Mouse (Mus musculus) G1E (cell line): ENCODE data around the gene Efna2. TPM values are rescaled to one million over a fixed set of nuclear protein-coding genes. Genes with fewer than 3 reads are reported as not detected.
"Not testable (repeated sequence)": the region's sequence is repeated elsewhere in the genome, so short reads cannot be mapped to it uniquely, and the experiment has no call there.

ENCODE experiments used
- ATAC-seq: 2 replicates; pipeline ENCODE4 v1.8.0; 2016; ENCODE audit warnings: mild to moderate bottlenecking; ENCODE audit not compliant: insufficient number of reproducible peaks, poor library complexity, low FRiP score, severe bottlenecking; ENCODE audit errors: extremely low read depth
- DNase-seq: peaks from one replicate; pipeline ENCODE4 v3.0.0; 2012; ENCODE audit warnings: low spot score
- H3K27me3 ChIP-seq: 2 replicates; pipeline ENCODE4 v1.6.1; 2012; ENCODE audit warnings: mild to moderate bottlenecking, low read length, inconsistent platforms; ENCODE audit not compliant: insufficient read depth
- H3K36me3 ChIP-seq: replicated peaks from 2 replicates; pipeline ENCODE3; 2012; ENCODE audit warnings: mild to moderate bottlenecking, inconsistent platforms
- H3K4me1 ChIP-seq: 2 replicates; pipeline ENCODE4 v1.6.1; 2012; ENCODE audit warnings: low read depth, low read length, inconsistent platforms, mixed read lengths; ENCODE audit not compliant: insufficient read depth
- H3K4me3 ChIP-seq: 2 replicates; pipeline ENCODE4 v1.5.1; 2012; ENCODE audit warnings: low read depth, mild to moderate bottlenecking, inconsistent platforms, low read length, moderate library complexity, mixed read lengths
- H3K9me3 ChIP-seq: replicated peaks from 2 replicates; pipeline ENCODE4 v1.6.1; 2012; ENCODE audit warnings: inconsistent platforms
- CTCF ChIP-seq: IDR thresholded peaks from 2 replicates; pipeline ENCODE4 v1.5.1; 2012; ENCODE audit warnings: low read depth, low read length, inconsistent platforms, mixed read lengths
- GATA1 ChIP-seq: IDR thresholded peaks from 2 replicates; pipeline ENCODE4 v1.6.1; 2012; ENCODE audit warnings: borderline replicate concordance, low read length, inconsistent platforms, mixed read lengths
- GATA2 ChIP-seq: IDR thresholded peaks from 2 replicates; pipeline ENCODE4 v1.6.1; 2012; ENCODE audit warnings: low read depth, low read length, inconsistent platforms, borderline replicate concordance
- POLR2AphosphoS5 ChIP-seq: IDR thresholded peaks from 2 replicates; pipeline ENCODE4 v1.6.1; 2012; ENCODE audit warnings: low read depth, low read length, inconsistent platforms; ENCODE audit not compliant: insufficient replicate concordance
- TAL1 ChIP-seq: conservative IDR thresholded peaks from 2 replicates; pipeline ENCODE4 v1.6.1; 2012; ENCODE audit warnings: low read depth, low read length, inconsistent platforms, mixed read lengths
- polyA plus RNA-seq: library from polyadenylated mRNA; stranded (reverse); fragments of >175 nt; gene quantifications from 2 replicates; pipeline ENCODE4 v1.2.3, GENCODE M21; 2012
- total RNA-seq, 2 experiments: library from RNA; stranded (forward) in 1 of 2; stranded (reverse) in 1 of 2; fragments of 200-1000 nt in 1 of 2; fragments of >200 nt in 1 of 2; fragmentation: Nextera tagmentation in 1 of 2; gene quantifications; 2 replicates each; pipeline ENCODE4 v1.2.3; 2014 to 2017

The Efna2 gene
- total and polyA plus RNA-seq, 3 experiments, result 0.20 TPM; not detected in 2

GRCm38 (mm10) chr10:80207201-80207600 lies 27.9 kb downstream of the Efna2 start:
- H3K4me3 ChIP-seq, result no peak overlapping the region
- peaks cover 58% of the 10 kb centered on the region for H3K27me3 ChIP-seq
- ATAC-seq (no peak), DNase-seq (no peak)
- H3K9me3 ChIP-seq, result no peaks in the 10 kb centered on the region
- no peak for TF ChIP-seq GATA1
- no peak for TF ChIP-seq CTCF
- no peak for TF ChIP-seq GATA2
- no peak for TF ChIP-seq POLR2AphosphoS5
- TF ChIP-seq TAL1, result no peak
- no peaks in the 10 kb centered on the region for H3K4me1 ChIP-seq
- H3K36me3 ChIP-seq, result no peaks in the 10 kb centered on the region

GRCm38 (mm10) chr10:80207676-80208075 lies 28.4 kb downstream of the Efna2 start:
- H3K27me3 ChIP-seq, result peaks cover 59% of the 10 kb centered on the region
- ATAC-seq (no peak), DNase-seq (no peak)
- no peaks in the 10 kb centered on the region for H3K4me1 ChIP-seq
- no peaks in the 10 kb centered on the region for H3K9me3 ChIP-seq
- no peaks in the 10 kb centered on the region for H3K36me3 ChIP-seq
- no peak overlapping the region for H3K4me3 ChIP-seq
- TF ChIP-seq GATA1 (no peak), POLR2AphosphoS5 (no peak), TAL1 (no peak), GATA2 (no peak), CTCF (no peak)

- TF ChIP-seq POLR2AphosphoS5 (no peak), CTCF (no peak)
Observed at GRCm38 (mm10) chr10:80208248-80208647, 29.0 kb downstream of the Efna2 start.

GRCm38 (mm10) chr10:80208841-80209371 lies 29.6 kb downstream of the Efna2 start:
- H3K9me3 ChIP-seq, result no peaks in the 10 kb centered on the region
- DNase-seq (no peak), ATAC-seq (no peak)
- H3K4me1 ChIP-seq, result no peaks in the 10 kb centered on the region
- TF ChIP-seq TAL1 (no peak), GATA2 (no peak), CTCF (no peak), GATA1 (no peak), POLR2AphosphoS5 (no peak)
- no peaks in the 10 kb centered on the region for H3K36me3 ChIP-seq
- peaks cover 59% of the 10 kb centered on the region for H3K27me3 ChIP-seq
- H3K4me3 ChIP-seq, result no peak overlapping the region

More at GRCm38 (mm10) chr10:80208248-80208647, 29.0 kb downstream of the Efna2 start:
- no peak for DNase-seq
- H3K4me3 ChIP-seq, result no peak overlapping the region
- H3K4me1 ChIP-seq, result no peaks in the 10 kb centered on the region
- no peaks in the 10 kb centered on the region for H3K36me3 ChIP-seq
- no peak for ATAC-seq
- peaks cover 62% of the 10 kb centered on the region for H3K27me3 ChIP-seq
- H3K9me3 ChIP-seq, result no peaks in the 10 kb centered on the region

GRCm38 (mm10) chr10:80211547-80212103 lies 32.3 kb downstream of the Efna2 start:
- not testable (repeated sequence) for H3K36me3 ChIP-seq, H3K9me3 ChIP-seq, DNase-seq, H3K4me1 ChIP-seq, H3K4me3 ChIP-seq, ATAC-seq
- H3K27me3 ChIP-seq, result peaks cover 41% of the 10 kb centered on the region

- Histone ChIP-seq H3K4me3 (no peak overlapping the region), H3K36me3 (no peaks in the 10 kb centered on the region), H3K9me3 (no peaks in the 10 kb centered on the region), H3K4me1 (no peaks in the 10 kb centered on the region), H3K27me3 (peaks cover 39% of the 10 kb centered on the region)
- no peak for TF ChIP-seq POLR2AphosphoS5
- no peak for TF ChIP-seq GATA2
- TF ChIP-seq GATA1, result no peak
- no peak for TF ChIP-seq CTCF
- TF ChIP-seq TAL1, result no peak
- no peak for ATAC-seq
- DNase-seq, result no peak
Observed at GRCm38 (mm10) chr10:80215048-80215772, 35.9 kb downstream of the Efna2 start.
